Mouse (Mus musculus) liver, embryonic 12.5 days (tissue): Measurements from ENCODE around the gene Atp5h. TPM values are rescaled to one million over a fixed set of nuclear protein-coding genes. Genes with fewer than 3 reads are reported as not detected.
A peak's percentile ranks its signal among the peaks of the same experiment; 100 is the strongest.

ENCODE experiments used
- ATAC-seq: fragments of 200-750 bp; cut with Nextera tagmentation; 2 replicates; pipeline ENCODE4 v1.8.0; 2017; ENCODE audit warnings: moderate number of reproducible peaks, mild to moderate bottlenecking, moderate library complexity
- H3K27ac ChIP-seq: fragments of 300-500 bp; sonication (generic); 2 replicates; pipeline ENCODE4 v1.5.1; 2016; ENCODE audit warnings: mild to moderate bottlenecking
- H3K27me3 ChIP-seq: fragments of 300-500 bp; sonication (generic); replicated peaks from 2 replicates; pipeline ENCODE4 v1.6.1; 2016; ENCODE audit warnings: mild to moderate bottlenecking, moderate library complexity
- H3K36me3 ChIP-seq: fragments of 300-500 bp; sonication (generic); 2 replicates; pipeline ENCODE4 v1.6.1; 2016; ENCODE audit warnings: mild to moderate bottlenecking, moderate library complexity
- H3K4me1 ChIP-seq: fragments of 300-500 bp; sonication (generic); 2 replicates; pipeline ENCODE4 v1.6.1; 2016
- H3K4me2 ChIP-seq: fragments of 300-500 bp; sonication (generic); 2 replicates; pipeline ENCODE4 v1.6.1; 2016; ENCODE audit warnings: mild to moderate bottlenecking, moderate library complexity
- H3K4me3 ChIP-seq: fragments of 300-500 bp; sonication (generic); 2 replicates; pipeline ENCODE4 v1.5.1; 2016; ENCODE audit warnings: mild to moderate bottlenecking, moderate library complexity
- H3K9ac ChIP-seq: fragments of 300-500 bp; sonication (generic); 2 replicates; pipeline ENCODE4 v1.6.1; 2016; ENCODE audit warnings: mild to moderate bottlenecking, moderate library complexity
- H3K9me3 ChIP-seq: fragments of 300-500 bp; sonication (generic); replicated peaks from 2 replicates; pipeline ENCODE4 v1.6.1; 2016; ENCODE audit warnings: mild to moderate bottlenecking, moderate library complexity
- WGBS: fragments of 180-500 bp; shearing (Covaris S2); methylation state at CpG from one replicate; pipeline ENCODE4 v1.1.7; 2016; ENCODE audit not compliant: insufficient replicate concordance; 5-methylcytosine and 5-hydroxymethylcytosine counted together
- microRNA-seq: library from miRNA; unstranded; fragments of <30 nt; microRNA quantifications from one replicate; pipeline ENCODE4, GENCODE M21; 2017
- polyA plus RNA-seq: library from polyadenylated mRNA; unstranded; fragments of >200 nt; fragmentation: Nextera tagmentation; extraction: Ambion mirVana; gene quantifications from 2 replicates; pipeline ENCODE4 v1.2.1, GENCODE M21; 2016

The Atp5h gene
- polyA plus RNA-seq, 1 experiment from 2014 or later = 624 TPM

GRCm38 (mm10) chr11:115373805-115374694 lies 45.7 kb downstream of the Atp5h start:
- Histone ChIP-seq H3K9me3 (no peaks in the 10 kb centered on the region), H3K27me3 (peaks cover 90% of the 10 kb centered on the region), H3K4me1 (0 out of 2 replicates have a peak, but pooled peaks cover 3% of the 10 kb centered on the region), H3K9ac (no peak overlapping the region), H3K36me3 (no peaks in the 10 kb centered on the region), H3K27ac (no peak overlapping the region), H3K4me2 (peak overlapping the region; percentile 56), H3K4me3 (peak overlapping the region; percentile 22)
- no peak for ATAC-seq
- 3% methylated on average over 30 of the region's 30 CpGs for WGBS

- no peak overlapping the region for H3K4me2 ChIP-seq
- H3K27me3 ChIP-seq = peaks cover 95% of the 10 kb centered on the region
- WGBS = 18% methylated on average over 2 of the region's 2 CpGs
- no peak overlapping the region for H3K27ac ChIP-seq
- peaks cover 3% of the 10 kb centered on the region; the same call in 1 of the 2 replicates for H3K4me1 ChIP-seq
- no peaks in the 10 kb centered on the region for H3K36me3 ChIP-seq
- ATAC-seq = no peak
- H3K9me3 ChIP-seq = no peaks in the 10 kb centered on the region
- no peak overlapping the region for H3K4me3 ChIP-seq
- H3K9ac ChIP-seq = no peak overlapping the region
These were observed 47.0 kb downstream of the Atp5h start for GRCm38 (mm10) chr11:115372737-115373136.

- H3K4me2 ChIP-seq = no peak overlapping the region
- ATAC-seq = no peak
- H3K27me3 ChIP-seq = peaks cover 98% of the 10 kb centered on the region
- no peak overlapping the region for H3K27ac ChIP-seq
- no peaks in the 10 kb centered on the region for H3K36me3 ChIP-seq
- peaks cover 10% of the 10 kb centered on the region for H3K4me1 ChIP-seq
- H3K9me3 ChIP-seq = no peaks in the 10 kb centered on the region
- no peak overlapping the region for H3K4me3 ChIP-seq
- WGBS = 48% methylated on average over 1 of the region's 1 CpGs
- no peak overlapping the region for H3K9ac ChIP-seq
These were observed 47.7 kb downstream of the Atp5h start for GRCm38 (mm10) chr11:115372015-115372414.

- H3K4me2 ChIP-seq = no peak overlapping the region
- no peaks in the 10 kb centered on the region for H3K9me3 ChIP-seq
- WGBS = 60% methylated on average over 8 of the region's 8 CpGs
- no peak overlapping the region for H3K9ac ChIP-seq
- no peak for ATAC-seq
- H3K27ac ChIP-seq = no peak overlapping the region
- no peaks in the 10 kb centered on the region for H3K36me3 ChIP-seq
- H3K27me3 ChIP-seq = peaks cover 98% of the 10 kb centered on the region
- H3K4me1 ChIP-seq = peaks cover 14% of the 10 kb centered on the region
- no peak overlapping the region for H3K4me3 ChIP-seq
These were observed 48.4 kb downstream of the Atp5h start for GRCm38 (mm10) chr11:115371354-115371753.

- no peaks in the 10 kb centered on the region for H3K9me3 ChIP-seq
- peaks cover 98% of the 10 kb centered on the region for H3K27me3 ChIP-seq
- H3K9ac ChIP-seq = no peak overlapping the region
- H3K4me2 ChIP-seq = no peak overlapping the region
- peaks cover 14% of the 10 kb centered on the region for H3K4me1 ChIP-seq
- no peak overlapping the region for H3K27ac ChIP-seq
- H3K4me3 ChIP-seq = no peak overlapping the region
- no peaks in the 10 kb centered on the region for H3K36me3 ChIP-seq
- WGBS = 38% methylated on average over 7 of the region's 7 CpGs
- ATAC-seq = no peak
These were observed 49.4 kb downstream of the Atp5h start for GRCm38 (mm10) chr11:115370368-115370767.

- Histone ChIP-seq H3K36me3 (no peaks in the 10 kb centered on the region), H3K4me3 (peak within 1 kb of the TSS; percentile 42), H3K4me1 (peaks cover 11% of the 10 kb centered on the region), H3K27me3 (peaks cover 88% of the 10 kb centered on the region), H3K9me3 (no peaks in the 10 kb centered on the region), H3K9ac (peak within 1 kb of the TSS; percentile 39; the same call in 1 of the 2 replicates), H3K4me2 (peak within 1 kb of the TSS; percentile 71), H3K27ac (no peak within 1 kb of the TSS)
- ATAC-seq = peak; percentile 71
- WGBS = under 1% methylated on average over 39 of the region's 39 CpGs
These were observed 52.3 kb downstream of the Atp5h start, which contains the start of gene Hid1 for GRCm38 (mm10) chr11:115367395-115367944. Gene Hid1, minus strand, starts transcription at chr11:115367756.

- Histone ChIP-seq H3K4me1 (peaks cover 11% of the 10 kb centered on the region), H3K9ac (0 out of 2 replicates have a peak overlapping the region, but pooled peaks have one; percentile 39), H3K4me2 (peak overlapping the region; percentile 71), H3K9me3 (no peaks in the 10 kb centered on the region), H3K36me3 (no peaks in the 10 kb centered on the region), H3K27ac (no peak overlapping the region), H3K27me3 (peaks cover 87% of the 10 kb centered on the region), H3K4me3 (peak overlapping the region; percentile 42)
- ATAC-seq = 0 out of 2 replicates have a peak, but pooled peaks have one; percentile 20
- WGBS = 8% methylated on average over 28 of the region's 28 CpGs
These were observed 52.9 kb downstream of the Atp5h start for GRCm38 (mm10) chr11:115366706-115367394.

- no peak overlapping the region for H3K4me2 ChIP-seq
- peaks cover 87% of the 10 kb centered on the region for H3K27me3 ChIP-seq
- ATAC-seq = no peak
- H3K9ac ChIP-seq = no peak overlapping the region
- no peak overlapping the region for H3K4me3 ChIP-seq
- no peaks in the 10 kb centered on the region for H3K36me3 ChIP-seq
- no peak overlapping the region for H3K27ac ChIP-seq
- WGBS = 27% methylated on average over 7 of the region's 7 CpGs
- peaks cover 11% of the 10 kb centered on the region for H3K4me1 ChIP-seq
- H3K9me3 ChIP-seq = no peaks in the 10 kb centered on the region
These were observed 53.6 kb downstream of the Atp5h start for GRCm38 (mm10) chr11:115366039-115366705.

Small RNA genes lying within 50 kb of the gene (microRNA-seq; reads per million reads assigned to microRNA genes)
- not detected for gene Mir3968

Other genes with a start within 250 kb of the Atp5h start
- gene Tmem104, start 232.5 kb downstream of the Atp5h start, polyA plus RNA-seq = 7.5 and 8.1 TPM in 2 replicates
- gene Nat9, start 232.1 kb downstream of the Atp5h start, polyA plus RNA-seq = 12.8 and 12.9 TPM in 2 replicates
- 0.51 and 0.62 TPM in 2 replicates for gene Grin2c, start 152.7 kb downstream of the Atp5h start, polyA plus RNA-seq
- gene Fdxr, start 142.9 kb downstream of the Atp5h start, polyA plus RNA-seq = 17.1 and 17.8 TPM in 2 replicates
- 2.2 and 2.4 TPM in 2 replicates for gene Fads6, start 122.3 kb downstream of the Atp5h start, polyA plus RNA-seq
- not detected in 2 replicates for gene Otop2, start 112.8 kb downstream of the Atp5h start, polyA plus RNA-seq
- 0.25 and 0.32 TPM in 2 replicates for gene Ush1g, start 97.9 kb downstream of the Atp5h start, polyA plus RNA-seq
- not detected in 2 replicates for gene Otop3, start 85.2 kb downstream of the Atp5h start, polyA plus RNA-seq
- 1.8 TPM in 2 replicates for gene Hid1, start 52.2 kb downstream of the Atp5h start, polyA plus RNA-seq
- 4.2 TPM in 2 replicates for gene Cdr2l, start 38.0 kb downstream of the Atp5h start, polyA plus RNA-seq
- 116 and 120 TPM in 2 replicates for gene Mrpl58, start 16.2 kb downstream of the Atp5h start, polyA plus RNA-seq
- gene Kctd2, start 166 bp upstream of the Atp5h start, polyA plus RNA-seq = 8.6 and 9.3 TPM in 2 replicates
- gene Trim80, start 20.6 kb upstream of the Atp5h start, polyA plus RNA-seq = 0.18 and 0.22 TPM in 2 replicates
- 0.08 and 0.10 TPM in 2 replicates for gene Slc16a5, start 42.5 kb upstream of the Atp5h start, polyA plus RNA-seq
- gene Armc7, start 55.7 kb upstream of the Atp5h start, polyA plus RNA-seq = 4.0 and 4.2 TPM in 2 replicates
- 68.4 and 69.0 TPM in 2 replicates for gene Nt5c, start 71.9 kb upstream of the Atp5h start, polyA plus RNA-seq
- 307 and 318 TPM in 2 replicates for gene Jpt1, start 94.4 kb upstream of the Atp5h start, polyA plus RNA-seq
- gene Sumo2, start 116.3 kb upstream of the Atp5h start, polyA plus RNA-seq = 574 and 585 TPM in 2 replicates
- gene Nup85, start 144.5 kb upstream of the Atp5h start, polyA plus RNA-seq = 202 and 216 TPM in 2 replicates
- 83.1 and 87.3 TPM in 2 replicates for gene Mrps7, start 184.0 kb upstream of the Atp5h start, polyA plus RNA-seq
- 14.0 and 14.7 TPM in 2 replicates for gene Gga3, start 184.1 kb upstream of the Atp5h start, polyA plus RNA-seq
- 26.6 and 27.1 TPM in 2 replicates for gene Mif4gd, start 193.0 kb upstream of the Atp5h start, polyA plus RNA-seq
- gene Slc25a19, start 208.3 kb upstream of the Atp5h start, polyA plus RNA-seq = 15.7 and 17.2 TPM in 2 replicates